Mouse (Mus musculus) liver, postnatal 0 days (tissue): ENCODE data around the gene Rev3l. TPM values are rescaled to one million over a fixed set of nuclear protein-coding genes. Genes with fewer than 3 reads are reported as not detected.

ENCODE experiments used
- ATAC-seq: fragments of 200-750 bp; cut with Nextera tagmentation; 2 replicates; pipeline ENCODE4 v1.8.0; 2017; ENCODE audit warnings: mild to moderate bottlenecking, moderate library complexity
- DNase-seq: peaks from one replicate; pipeline ENCODE4 v3.0.0-alpha.2; 2016
- H3K27ac ChIP-seq: fragments of 300-500 bp; sonication (generic); 2 replicates; pipeline ENCODE4 v1.5.1; 2014; ENCODE audit warnings: antibody characterized with exemption, moderate library complexity, mild to moderate bottlenecking, low read depth
- H3K27me3 ChIP-seq: fragments of 300-500 bp; sonication (generic); 2 replicates; pipeline ENCODE4 v1.6.1; 2014; ENCODE audit warnings: low read length, control low read depth, mixed read lengths; ENCODE audit not compliant: insufficient read depth
- H3K36me3 ChIP-seq: fragments of 300-500 bp; sonication (generic); replicated peaks from 2 replicates; pipeline ENCODE4 v1.6.1; 2014; ENCODE audit warnings: mild to moderate bottlenecking, control low read depth, low read length, moderate library complexity, mixed read lengths; ENCODE audit not compliant: insufficient read depth
- H3K4me1 ChIP-seq: fragments of 300-500 bp; sonication (generic); 2 replicates; pipeline ENCODE4 v1.6.1; 2014; ENCODE audit warnings: antibody characterized with exemption, mild to moderate bottlenecking, control low read depth; ENCODE audit not compliant: insufficient read depth
- H3K4me2 ChIP-seq: fragments of 300-500 bp; sonication (generic); 2 replicates; pipeline ENCODE4 v1.6.1; 2014; ENCODE audit warnings: low read depth, mild to moderate bottlenecking, low read length, moderate library complexity, mixed read lengths
- H3K4me3 ChIP-seq: fragments of 300-500 bp; sonication (generic); 2 replicates; pipeline ENCODE4 v1.5.1; 2014; ENCODE audit warnings: low read depth, low read length
- H3K9ac ChIP-seq: fragments of 300-500 bp; sonication (generic); replicated peaks from 2 replicates; pipeline ENCODE4 v1.6.1; 2014; ENCODE audit warnings: mild to moderate bottlenecking, moderate library complexity
- H3K9me3 ChIP-seq: fragments of 300-500 bp; sonication (generic); 2 replicates; pipeline ENCODE4 v1.6.1; 2016; ENCODE audit warnings: mild to moderate bottlenecking, control low read depth, low read length, mixed read lengths
- CTCF ChIP-seq: sonication (generic); IDR thresholded peaks from 2 replicates; pipeline ENCODE4 v1.5.1; 2016; ENCODE audit warnings: antibody characterized with exemption, low read depth
- EP300 ChIP-seq: IDR thresholded peaks from 2 replicates; pipeline ENCODE4 v1.6.1; 2016; ENCODE audit warnings: antibody characterized with exemption, low read depth, mild to moderate bottlenecking
- WGBS: fragments of 180-500 bp; shearing (Covaris S2); extraction: QIAGEN DNeasy Blood & Tissue Kit; methylation state at CpG from one replicate; pipeline ENCODE4 v1.1.7; 2014; ENCODE audit not compliant: insufficient replicate concordance; 5-methylcytosine and 5-hydroxymethylcytosine counted together
- polyA plus RNA-seq: library from polyadenylated mRNA; unstranded; fragments of >200 nt; fragmentation: Nextera tagmentation; extraction: Ambion mirVana; gene quantifications from 2 replicates; pipeline ENCODE4 v1.2.1, GENCODE M21; 2015

Gene Rev3l
- polyA plus RNA-seq: 2.8 and 2.9 TPM in 2 replicates

DNA sequence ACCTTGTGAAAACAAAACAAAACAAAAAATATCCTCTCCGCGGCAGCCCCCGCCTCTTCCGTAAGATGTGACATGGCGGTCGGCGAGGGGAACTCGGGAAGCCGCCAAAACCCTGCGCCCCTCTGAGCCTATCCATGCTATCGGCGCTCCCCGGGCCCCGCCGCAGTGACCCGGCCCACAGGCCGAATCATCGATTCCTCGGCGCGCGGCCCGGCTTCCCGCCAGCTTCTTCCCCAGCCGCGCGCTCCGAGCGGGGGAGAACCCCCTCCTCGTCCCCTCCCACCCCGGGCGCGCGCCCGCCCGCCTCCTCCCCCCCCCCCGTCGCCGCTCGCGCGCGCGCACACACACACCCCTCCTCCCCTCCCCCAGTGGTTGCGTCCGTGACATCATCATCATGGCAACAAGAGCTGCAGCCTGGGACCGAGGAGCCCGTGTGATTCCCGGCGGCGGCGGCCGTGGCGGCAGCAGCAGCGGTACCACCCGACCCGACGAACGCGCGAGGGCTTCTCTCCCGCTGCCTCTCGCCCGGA lies at the start of gene Rev3l:
Gene Rev3l, plus strand, starts transcription at position 383 of the 530 bp plus-strand sequence.
- no peak for TF ChIP-seq CTCF
- TF ChIP-seq EP300: no peak
- Histone ChIP-seq H3K9ac (peak within 1 kb of the TSS; percentile 97), H3K9me3 (no peaks in the 10 kb centered on the region), H3K27ac (peak within 1 kb of the TSS; percentile 100), H3K4me2 (peak within 1 kb of the TSS; percentile 94), H3K4me1 (peaks cover 11% of the 10 kb centered on the region; the same call in 1 of the 2 replicates), H3K36me3 (no peaks in the 10 kb centered on the region), H3K4me3 (peak within 1 kb of the TSS; percentile 73), H3K27me3 (no peaks in the 10 kb centered on the region)
- under 1% methylated on average over 33 of the region's 64 CpGs for WGBS
- DNase-seq (peak; percentile 94), ATAC-seq (peak; percentile 84)

DNA sequence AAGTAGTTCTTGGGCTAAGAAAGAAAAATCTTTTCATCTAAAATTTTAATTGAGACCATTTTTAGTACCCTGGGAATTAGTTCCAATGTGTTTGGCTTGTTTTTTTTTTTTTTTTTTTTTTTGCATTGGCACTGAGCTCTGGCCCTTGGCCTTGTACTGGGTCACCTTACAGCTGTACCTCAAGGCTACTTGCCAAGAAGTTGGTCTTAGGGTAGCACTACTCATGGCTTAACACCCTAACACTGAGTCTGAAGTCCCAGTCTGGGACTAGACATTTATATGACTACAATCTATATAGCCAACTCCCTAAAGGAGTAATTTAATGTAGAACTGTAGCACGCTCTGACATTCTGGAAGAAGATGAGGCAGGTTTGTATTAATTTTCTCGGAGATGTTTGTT lies 49.4 kb upstream of the Rev3l start:
- ATAC-seq (no peak), DNase-seq (no peak)
- H3K4me1 ChIP-seq: no peaks in the 10 kb centered on the region
- H3K27me3 ChIP-seq: no peaks in the 10 kb centered on the region
- no peaks in the 10 kb centered on the region for H3K9me3 ChIP-seq
- WGBS: 64% methylated on average over 2 of the region's 2 CpGs
- H3K4me3 ChIP-seq: no peak overlapping the region
- H3K36me3 ChIP-seq: no peaks in the 10 kb centered on the region
- no peak overlapping the region for H3K9ac ChIP-seq
- H3K4me2 ChIP-seq: no peak overlapping the region
- no peak overlapping the region for H3K27ac ChIP-seq
- TF ChIP-seq CTCF (no peak), EP300 (no peak)

DNA sequence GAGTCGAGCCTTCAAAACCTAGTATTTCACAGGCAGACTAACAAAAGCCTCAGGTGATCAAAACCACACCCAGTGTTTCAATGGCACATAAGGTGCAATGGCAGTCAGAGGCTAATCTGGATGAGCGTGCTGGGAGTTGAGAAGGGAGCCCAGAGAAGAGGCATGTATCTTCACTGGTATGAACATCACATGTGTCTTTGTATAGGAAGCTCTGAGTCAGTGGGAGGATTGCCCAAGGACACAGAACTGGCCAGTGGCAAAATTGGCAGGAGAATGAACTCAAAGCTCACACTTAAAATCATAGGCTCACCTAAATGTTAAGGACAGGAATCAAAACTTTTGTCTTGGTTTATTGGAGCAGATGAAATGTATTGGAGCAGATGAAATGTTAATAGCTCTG lies 48.4 kb upstream of the Rev3l start:
- H3K9ac ChIP-seq: no peak overlapping the region
- DNase-seq (no peak), ATAC-seq (no peak)
- no peak for TF ChIP-seq EP300
- TF ChIP-seq CTCF: no peak
- no peaks in the 10 kb centered on the region for H3K4me1 ChIP-seq
- H3K4me3 ChIP-seq: no peak overlapping the region
- 75% methylated on average over 2 of the region's 2 CpGs for WGBS
- no peak overlapping the region for H3K4me2 ChIP-seq
- H3K27ac ChIP-seq: no peak overlapping the region
- no peaks in the 10 kb centered on the region for H3K9me3 ChIP-seq
- no peaks in the 10 kb centered on the region for H3K27me3 ChIP-seq
- no peaks in the 10 kb centered on the region for H3K36me3 ChIP-seq

DNA sequence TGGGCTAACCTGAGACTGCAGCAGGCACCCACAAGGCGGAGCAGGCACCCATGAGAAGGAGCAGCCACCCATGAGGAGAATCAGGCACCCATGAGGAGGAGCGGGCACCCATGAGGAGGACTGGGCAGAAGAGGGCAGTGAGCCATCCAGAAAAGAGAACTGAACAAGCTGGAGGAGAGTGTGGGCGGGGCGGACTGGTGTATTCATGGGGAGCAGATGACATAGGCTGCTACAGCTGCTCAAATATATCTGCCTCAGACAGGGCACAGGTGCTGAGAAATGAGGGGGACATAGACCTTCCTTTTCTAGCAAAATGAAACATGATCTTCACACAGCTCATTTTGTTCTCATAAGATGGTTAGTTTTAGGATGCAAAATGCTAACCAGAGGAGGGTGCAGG lies 45.1 kb upstream of the Rev3l start:
- no peak for TF ChIP-seq CTCF
- no peak for TF ChIP-seq EP300
- no peak overlapping the region for H3K27ac ChIP-seq
- DNase-seq (peak; percentile 17), ATAC-seq (no peak)
- no peak overlapping the region for H3K9ac ChIP-seq
- 80% methylated on average over 4 of the region's 4 CpGs for WGBS
- H3K9me3 ChIP-seq: no peaks in the 10 kb centered on the region
- no peaks in the 10 kb centered on the region for H3K27me3 ChIP-seq
- H3K36me3 ChIP-seq: no peaks in the 10 kb centered on the region
- no peak overlapping the region for H3K4me3 ChIP-seq
- no peaks in the 10 kb centered on the region for H3K4me1 ChIP-seq
- no peak overlapping the region for H3K4me2 ChIP-seq

DNA sequence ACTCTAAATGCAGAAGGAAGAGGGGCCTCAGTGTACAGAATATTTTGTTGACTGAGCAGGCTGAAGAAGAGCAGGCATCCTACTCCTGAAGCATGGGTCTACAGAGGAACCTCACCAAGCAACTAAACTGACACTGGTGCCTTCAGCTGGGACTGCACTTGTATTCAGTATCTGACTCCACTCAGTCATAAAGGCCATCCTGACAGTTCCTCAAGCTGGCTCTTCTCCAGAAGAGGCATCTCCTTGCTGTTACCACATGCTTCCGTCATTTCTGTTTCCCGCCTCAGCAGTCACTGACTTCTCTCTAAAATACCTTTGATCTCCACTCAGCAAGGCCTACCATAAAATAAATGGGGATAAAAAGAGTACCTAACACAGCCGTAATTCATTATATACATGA lies 44.1 kb upstream of the Rev3l start:
- 68% methylated on average over 3 of the region's 3 CpGs for WGBS
- Histone ChIP-seq H3K4me1 (no peaks in the 10 kb centered on the region), H3K9me3 (no peaks in the 10 kb centered on the region), H3K27ac (no peak overlapping the region), H3K36me3 (no peaks in the 10 kb centered on the region), H3K27me3 (no peaks in the 10 kb centered on the region), H3K4me3 (no peak overlapping the region), H3K4me2 (no peak overlapping the region), H3K9ac (no peak overlapping the region)
- DNase-seq (no peak), ATAC-seq (no peak)
- no peak for TF ChIP-seq CTCF
- no peak for TF ChIP-seq EP300

DNA sequence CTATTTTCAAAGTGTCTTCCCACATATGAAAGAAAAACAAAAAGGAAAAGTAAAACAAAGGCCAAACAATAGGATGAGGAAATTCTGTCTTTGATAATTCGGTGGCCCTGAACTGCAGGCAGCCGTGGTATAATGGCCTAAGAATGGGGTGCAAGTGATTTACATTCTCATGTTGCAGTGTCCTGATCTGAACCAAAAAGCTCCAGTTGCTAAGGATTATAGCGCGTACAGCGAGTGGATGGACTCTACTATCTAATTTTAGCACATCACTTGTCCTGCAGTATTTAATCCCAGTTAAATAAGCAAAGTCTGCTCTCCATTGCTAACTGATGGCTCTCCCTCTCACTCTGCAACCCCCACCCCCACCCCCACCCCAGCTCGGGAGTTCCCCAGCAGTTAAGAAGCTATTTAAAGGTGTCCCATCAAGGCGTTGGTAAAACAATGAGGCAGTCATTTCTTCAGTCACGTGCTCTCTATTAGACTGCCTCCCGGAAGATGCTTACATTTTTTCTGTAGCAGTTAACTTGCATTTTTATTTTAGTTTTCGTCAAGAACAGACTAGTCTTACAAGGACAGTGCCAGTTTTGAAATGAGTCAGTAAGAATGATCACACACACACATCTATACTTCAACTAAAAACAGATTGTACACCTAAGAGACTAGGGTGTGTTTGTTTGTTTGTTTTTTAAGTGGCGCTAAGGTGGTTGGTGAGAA lies 40.4 kb upstream of the Rev3l start:
- Histone ChIP-seq H3K4me2 (no peak overlapping the region), H3K4me3 (no peak overlapping the region), H3K4me1 (no peaks in the 10 kb centered on the region), H3K27ac (no peak overlapping the region), H3K9ac (no peak overlapping the region), H3K36me3 (no peaks in the 10 kb centered on the region), H3K9me3 (no peaks in the 10 kb centered on the region), H3K27me3 (no peaks in the 10 kb centered on the region)
- ATAC-seq: no peak
- 67% methylated on average over 11 of the region's 11 CpGs for WGBS
- no peak for DNase-seq
- TF ChIP-seq CTCF: no peak
- TF ChIP-seq EP300: no peak
